Mouse (Mus musculus): ENCODE data around the gene Cdkl4. TPM values are rescaled to one million over a fixed set of nuclear protein-coding genes. Genes with fewer than 3 reads are reported as not detected.

The Cdkl4 gene
- total and polyA plus RNA-seq, 3 experiments = 0.42 to 0.71 TPM; not detected in 1

- no peak for TF ChIP-seq USF2 (IDR thresholded peaks at IDR 0.05; ENCODE audit: borderline replicate concordance in 1 of 2, insufficient read depth in 1 of 2, low read depth in 1 of 2, low read length in 2 of 2)
- peak; percentile 87 for TF ChIP-seq MXI1 (IDR thresholded peaks at IDR 0.05; ENCODE audit: low read depth, low read length)
- 0 out of 2 replicates have a peak, but pooled peaks have one; percentile 61 for TF ChIP-seq HCFC1 (IDR thresholded peaks at IDR 0.05; ENCODE audit: low read depth, low read length)
- no peak for TF ChIP-seq E2F4 (IDR thresholded peaks at IDR 0.05; ENCODE audit: borderline replicate concordance, low read depth, low read length)
- peak; percentile 62 for TF ChIP-seq SIN3A (IDR thresholded peaks at IDR 0.05; ENCODE audit: low read length)
Measured at GRCm38 (mm10) chr17:80553318-80554270, 24.0 kb downstream of the Cdkl4 start (continued).

- Histone ChIP-seq H3K79me2 (ENCODE audit: control insufficient read depth, insufficient read depth, low read length, poor library complexity) (no peaks in the 10 kb centered on the region; the same call in 1 of the 2 replicates), H3K9ac (ENCODE audit: control insufficient read depth, low read depth, low read length, poor library complexity, severe bottlenecking) (peak overlapping the region; percentile 74), H3K36me3 (ENCODE audit: control insufficient read depth in 1 of 2, insufficient read depth in 2 of 2, low read length in 2 of 2) (peaks cover 0 to 3% of the 10 kb centered on the region in 2 experiments; a peak in 1 of 4 replicates), H3K9me3 (replicated peaks; ENCODE audit: insufficient read depth, low read length) (no peaks in the 10 kb centered on the region), H3K4me3 (ENCODE audit: control insufficient read depth in 1 of 2, insufficient read depth in 1 of 2, low read depth in 2 of 2, low read length in 2 of 2) (peak overlapping the region; percentile 82 to 93), H3K4me1 (ENCODE audit: control insufficient read depth in 1 of 2, insufficient read depth in 2 of 2, low read length in 2 of 2) (peaks cover 2% of the 10 kb centered on the region in 2 experiments; a peak in 2 of 4 replicates), H3K27ac (ENCODE audit: control insufficient read depth, low read depth, low read length) (peak overlapping the region; percentile 26; the same call in 1 of the 2 replicates), H3K27me3 (ENCODE audit: control insufficient read depth in 1 of 2, insufficient read depth in 2 of 2, low read length in 2 of 2) (no peaks in the 10 kb centered on the region)
- no peak for DNase-seq (ENCODE audit: low read depth, low spot score)
- TF ChIP-seq BHLHE40 (IDR thresholded peaks at IDR 0.05; ENCODE audit: borderline replicate concordance, low read depth, low read length) (no peak), NELFE (IDR thresholded peaks at IDR 0.05; ENCODE audit: low read depth, low read length) (0 out of 2 replicates have a peak, but pooled peaks have one; percentile 18), POLR2A (IDR thresholded peaks at IDR 0.05; ENCODE audit: control insufficient read depth in 1 of 2, insufficient read depth in 1 of 2, low read depth in 1 of 2, low read length in 2 of 2, poor library complexity in 1 of 2) (no peak)
Measured at GRCm38 (mm10) chr17:80552653-80553052, 25.0 kb downstream of the Cdkl4 start.

GRCm38 (mm10) chr17:80550981-80551380 lies 26.6 kb downstream of the Cdkl4 start:
- Histone ChIP-seq H3K79me2 (ENCODE audit: control insufficient read depth, insufficient read depth, low read length, poor library complexity) (no peaks in the 10 kb centered on the region; the same call in 1 of the 2 replicates), H3K9ac (ENCODE audit: control insufficient read depth, low read depth, low read length, poor library complexity, severe bottlenecking) (no peak overlapping the region), H3K36me3 (ENCODE audit: control insufficient read depth in 1 of 2, insufficient read depth in 2 of 2, low read length in 2 of 2) (peaks cover 0 to 3% of the 10 kb centered on the region in 2 experiments; a peak in 1 of 4 replicates), H3K9me3 (replicated peaks; ENCODE audit: insufficient read depth, low read length) (no peaks in the 10 kb centered on the region), H3K4me3 (ENCODE audit: control insufficient read depth in 1 of 2, insufficient read depth in 1 of 2, low read depth in 2 of 2, low read length in 2 of 2) (no peak overlapping the region), H3K4me1 (ENCODE audit: control insufficient read depth in 1 of 2, insufficient read depth in 2 of 2, low read length in 2 of 2) (peaks cover 2% of the 10 kb centered on the region in 2 experiments; a peak in 2 of 4 replicates), H3K27ac (ENCODE audit: control insufficient read depth, low read depth, low read length) (no peak overlapping the region), H3K27me3 (ENCODE audit: control insufficient read depth in 1 of 2, insufficient read depth in 2 of 2, low read length in 2 of 2) (no peaks in the 10 kb centered on the region)
- DNase-seq (ENCODE audit: low read depth, low spot score) = no peak
- TF ChIP-seq MAX (IDR thresholded peaks at IDR 0.05; ENCODE audit: low read length) (no peak), MEF2A (IDR thresholded peaks at IDR 0.05; ENCODE audit: extremely low read depth, insufficient replicate concordance, low read depth, low read length, poor library complexity, severe bottlenecking) (no peak), SMC3 (IDR thresholded peaks at IDR 0.05; ENCODE audit: low read depth, low read length) (no peak), JUND (IDR thresholded peaks at IDR 0.05; ENCODE audit: low read depth, low read length) (no peak), POLR2AphosphoS2 (IDR thresholded peaks at IDR 0.05; ENCODE audit: low read length) (no peak), CHD1 (IDR thresholded peaks at IDR 0.05; ENCODE audit: low read depth, low read length) (no peak), POLR2A (IDR thresholded peaks at IDR 0.05; ENCODE audit: control insufficient read depth in 1 of 2, insufficient read depth in 1 of 2, low read depth in 1 of 2, low read length in 2 of 2, poor library complexity in 1 of 2) (no peak), TCF12 (IDR thresholded peaks at IDR 0.05; ENCODE audit: low read depth, low read length) (no peak), E2F4 (IDR thresholded peaks at IDR 0.05; ENCODE audit: borderline replicate concordance, low read depth, low read length) (no peak), CHD2 (IDR thresholded peaks at IDR 0.05; ENCODE audit: low read length) (no peak), ELF1 (IDR thresholded peaks at IDR 0.05; ENCODE audit: low read depth, low read length) (no peak)
